Mouse (Mus musculus): ENCODE data around the gene Fat1.

DNA sequence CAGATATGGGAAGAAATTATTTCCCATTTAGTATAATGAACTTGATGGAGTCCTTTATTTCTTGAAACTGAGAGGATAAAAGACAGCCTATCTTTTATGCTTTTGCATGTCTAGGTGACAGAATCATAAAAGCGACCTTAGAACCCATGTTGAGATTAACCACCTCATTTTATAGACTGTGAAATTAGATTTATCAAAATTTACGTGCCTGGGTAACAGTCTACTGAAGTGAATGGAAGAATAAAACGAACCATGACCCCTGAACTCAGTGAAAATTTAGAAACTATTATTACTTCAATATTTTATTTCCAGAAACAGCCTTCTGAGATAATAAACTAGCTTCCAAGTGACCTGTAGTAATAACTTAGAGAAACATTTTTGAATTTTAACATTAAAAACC lies 158.4 kb downstream of the Fat1 start:
- TF ChIP-seq GATA1 (IDR thresholded peaks at IDR 0.05; ENCODE audit: borderline replicate concordance, low read length) (no peak), FLI1 (IDR thresholded peaks at IDR 0.05; ENCODE audit: low read length) (no peak)

Measured in megakaryocyte, embryonic 14.5 days (primary cell).